Mouse (Mus musculus) liver, postnatal 0 days (tissue): ENCODE data around the gene Hikeshi.

Experiments
- CTCF ChIP-seq: sonication (generic); IDR thresholded peaks from 2 replicates; pipeline ENCODE4 v1.5.1; 2016; ENCODE audit warnings: antibody characterized with exemption, low read depth
- EP300 ChIP-seq: IDR thresholded peaks from 2 replicates; pipeline ENCODE4 v1.6.1; 2016; ENCODE audit warnings: antibody characterized with exemption, low read depth, mild to moderate bottlenecking

DNA sequence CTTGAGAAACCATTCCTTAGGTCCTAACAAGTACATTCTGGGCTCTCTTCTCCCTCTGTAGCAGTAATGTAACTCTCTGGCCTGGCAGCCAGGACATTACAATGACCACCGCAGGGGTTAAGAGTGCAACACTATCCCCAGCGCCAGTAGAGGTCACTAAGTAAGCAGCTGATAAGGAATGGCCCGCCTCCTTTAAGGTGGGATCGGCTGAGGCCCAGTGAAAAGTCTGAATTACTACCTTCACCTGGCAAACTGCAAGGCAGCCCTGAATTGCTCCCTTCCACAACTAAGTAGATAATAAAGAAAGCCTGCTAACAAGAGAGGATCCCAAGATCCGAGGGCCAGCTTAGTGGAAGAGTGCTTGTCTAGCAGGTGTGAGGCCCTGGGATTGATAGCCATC lies 16.3 kb upstream of the Hikeshi start:
- no peak for TF ChIP-seq CTCF
- TF ChIP-seq EP300 = no peak
